Mouse (Mus musculus) heart, postnatal 10 days (tissue): ENCODE measurements around the gene Tmem88b. TPM values are rescaled to one million over a fixed set of nuclear protein-coding genes. Genes with fewer than 3 reads are reported as not detected.
"Not testable (repeated sequence)": the region's sequence is repeated elsewhere in the genome, so short reads cannot be mapped to it uniquely, and the experiment has no call there.

ENCODE experiments used
- DNase-seq, 2 experiments: peaks; one replicate each; pipeline ENCODE4 v3.0.0; 2021
- intact Hi-C: fragments of 180-260 bp; cut with DNase I; formaldehyde crosslinking; loops from one replicate; pipeline ENCODE4 v1.15.1; 2025
- total RNA-seq, 2 experiments: library from RNA; stranded (reverse); gene quantifications; 2 replicates each; pipeline ENCODE4 v1.2.3; 2021

Tmem88b gene
- total RNA-seq, 2 experiments from 2014 or later: 2.0 to 2.3 TPM

DNA sequence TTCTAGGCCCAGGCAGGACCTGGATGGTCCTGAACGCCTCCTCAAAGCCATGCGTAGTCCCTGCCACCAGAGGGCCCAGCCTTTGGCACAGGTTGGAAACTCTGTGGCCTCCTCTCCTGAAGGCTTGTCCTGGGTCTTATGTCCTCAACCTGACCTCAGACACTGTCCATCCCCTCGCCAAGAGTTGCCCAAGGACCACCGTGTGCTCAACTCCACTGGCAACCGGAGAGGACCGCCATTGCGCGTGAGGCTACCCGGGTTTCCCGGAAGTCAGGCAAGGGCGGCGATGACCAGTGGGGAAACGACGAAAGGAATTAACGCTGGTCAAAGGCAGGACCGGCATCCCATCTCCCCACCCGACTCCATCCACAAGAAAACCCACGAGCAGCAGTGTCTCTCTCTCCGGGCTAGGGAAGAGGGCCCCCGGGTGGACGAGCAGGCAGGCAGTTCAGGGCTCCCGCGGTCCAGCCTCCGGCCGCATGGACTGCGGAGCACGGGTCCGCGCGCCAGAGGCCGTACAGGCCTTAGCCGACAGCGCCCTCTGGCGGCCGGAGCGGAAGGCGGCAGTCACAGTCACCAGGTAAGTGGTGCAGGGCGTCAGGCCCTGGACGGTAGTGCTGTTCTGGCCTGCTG, 15.7 kb downstream of the Tmem88b start:
- intact Hi-C loops: loop anchor here (1.0 to 10.0 kb wide), 3 partner anchors 14 to 285 kb away; no protein-coding TSS in a partner anchor
- peak; percentile 93 to 94 for DNase-seq

DNA sequence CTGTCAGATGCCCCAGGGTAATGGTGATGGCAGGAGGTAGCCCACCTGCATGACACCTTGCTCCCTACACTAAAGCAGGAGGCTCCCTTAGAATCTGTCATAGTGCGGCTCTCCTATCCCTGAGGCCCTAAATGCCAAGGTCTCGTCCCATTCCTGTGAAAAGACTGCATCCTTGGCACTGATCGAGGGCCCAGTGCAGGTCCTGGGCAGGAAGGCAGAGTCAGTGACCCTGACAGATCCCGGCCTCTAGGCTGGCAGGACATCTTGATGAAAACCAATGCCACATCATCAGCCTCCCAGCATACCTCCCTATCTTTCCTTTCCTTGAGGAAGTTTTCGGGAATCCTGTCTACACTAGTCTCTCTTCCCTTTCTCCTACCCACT, 16.2 kb downstream of the Tmem88b start:
- no peak for DNase-seq
- intact Hi-C loops: loop anchor here (1.0 kb wide), 1 partner anchor 15 kb away; no protein-coding TSS in a partner anchor

DNA sequence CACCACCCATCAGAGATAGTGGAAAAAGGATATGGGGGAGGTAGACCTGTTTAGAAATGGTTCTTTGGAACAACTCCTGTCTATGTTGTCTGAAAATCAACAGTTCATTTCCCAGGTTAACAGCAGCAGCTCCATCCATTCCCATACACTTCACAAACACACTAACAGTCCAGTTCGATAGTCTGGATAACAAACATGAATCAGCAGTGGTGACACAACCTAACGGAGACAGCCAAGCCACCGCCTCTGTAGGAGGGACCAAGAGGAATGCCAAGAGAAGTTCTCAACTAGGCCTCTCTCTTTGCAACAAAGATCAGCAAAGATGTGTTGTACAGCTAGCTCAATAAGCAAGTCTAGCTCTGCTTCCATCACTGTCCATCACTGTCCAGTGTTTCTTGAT, 23.3 kb downstream of the Tmem88b start:
- intact Hi-C loops: no loop called here
- DNase-seq: no peak

- intact Hi-C loops: no loop called here
- DNase-seq: peak in 1 of 2 experiments; percentile 31
These were observed 24.1 kb downstream of the Tmem88b start for GRCm38 (mm10) chr4:155761356-155762099.

DNA sequence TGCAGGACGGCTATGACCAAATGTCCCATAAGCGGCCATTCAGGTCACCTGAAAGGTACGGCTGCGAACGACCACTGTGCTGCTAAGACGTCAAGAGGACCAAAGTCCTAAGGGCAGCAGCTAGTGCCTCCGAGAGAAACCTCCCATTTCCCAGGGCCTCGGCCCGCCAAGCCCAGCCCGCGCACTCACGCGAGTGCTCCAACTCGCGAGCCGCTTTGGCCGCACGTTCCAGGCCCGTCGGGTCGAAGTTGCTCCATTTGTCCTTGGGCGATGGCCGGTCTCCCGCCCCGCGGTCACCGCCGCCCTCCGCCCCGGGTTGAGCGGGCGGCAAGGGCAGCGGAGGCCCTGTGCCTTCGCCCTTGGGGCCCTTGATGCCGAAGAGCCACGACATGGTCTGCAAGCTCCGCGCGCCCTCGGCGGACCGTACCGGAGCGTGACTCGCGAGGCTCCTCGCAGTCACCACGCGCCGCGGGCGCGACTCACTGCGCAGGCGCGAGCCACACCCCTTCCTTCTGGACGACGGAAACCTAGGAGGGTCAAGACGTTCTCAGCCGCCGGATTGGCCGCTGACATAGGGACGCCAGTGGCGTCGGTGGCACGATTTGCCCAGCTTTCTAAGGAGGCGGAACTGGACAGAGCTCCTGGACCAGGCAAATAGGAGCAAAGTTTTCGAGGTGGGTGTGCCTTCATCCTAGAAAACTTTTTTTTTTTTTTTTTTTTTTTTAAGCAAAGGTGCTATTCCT, 24.9 kb downstream of the Tmem88b start, which contains the start of gene Atad3a:
Gene Atad3a (minus strand): TSS at position 481 of the 743 bp plus-strand sequence.
- intact Hi-C loops: no loop called here
- peak; percentile 98 for DNase-seq

DNA sequence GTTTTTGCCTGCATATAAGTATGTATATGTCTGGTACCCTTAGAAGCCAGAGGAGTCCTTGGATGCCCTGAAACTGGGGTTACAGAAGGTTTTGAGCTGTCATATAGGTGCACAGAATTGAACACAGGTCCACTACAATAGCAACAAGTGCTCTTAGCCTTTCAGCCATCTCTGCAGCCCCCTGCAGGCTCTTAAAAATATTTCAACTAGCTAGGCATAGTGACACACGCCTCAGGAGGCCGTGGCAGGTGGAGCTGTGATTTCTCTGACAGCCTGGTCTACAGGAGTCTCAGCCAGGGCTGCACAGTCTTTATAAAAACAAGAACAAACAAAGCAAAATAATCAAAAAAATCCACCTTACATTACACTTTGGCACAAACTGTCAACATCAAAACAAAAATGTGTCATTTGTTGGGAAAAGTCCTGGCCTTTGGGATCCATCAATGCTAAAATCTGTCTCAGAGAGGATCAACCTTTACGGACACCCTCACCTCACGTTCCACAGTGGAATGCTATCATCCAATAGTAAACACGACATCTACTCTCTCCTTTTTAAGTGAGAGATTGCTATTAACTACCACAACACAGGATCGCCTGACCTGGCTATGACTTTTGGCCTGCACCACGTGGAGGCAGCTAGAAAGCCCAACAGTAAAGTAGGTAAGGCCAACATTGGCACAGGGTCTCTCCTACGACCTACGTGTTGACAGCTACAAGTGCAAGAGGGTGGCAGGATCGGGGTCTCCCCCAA, 25.6 kb downstream of the Tmem88b start:
- intact Hi-C loops: no loop called here

DNA sequence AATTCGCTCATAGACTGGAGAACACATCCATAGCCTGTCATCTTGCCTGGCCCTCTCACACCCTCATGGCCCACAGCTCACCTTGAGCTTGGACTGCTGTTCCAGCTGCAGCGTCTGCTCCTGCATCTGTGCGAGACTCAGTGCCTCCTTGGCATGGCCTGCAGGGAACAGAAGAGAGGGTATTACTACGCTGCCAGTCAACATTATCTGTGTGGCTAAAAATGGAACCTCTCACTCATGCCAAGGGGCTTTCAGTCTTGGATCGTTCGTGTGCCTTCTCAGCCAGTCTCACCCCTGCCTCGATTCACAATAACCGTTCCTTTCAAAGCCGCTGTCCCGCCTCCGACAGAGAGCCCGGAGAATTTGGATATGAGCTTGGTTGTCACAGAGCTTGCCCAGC, 28.7 kb downstream of the Tmem88b start:
- intact Hi-C loops: no loop called here
- DNase-seq: peak; percentile 43 to 58

More for the DNA sequence above, 25.6 kb downstream of the Tmem88b start:
- peak; percentile 48 to 55 for DNase-seq

GRCm38 (mm10) chr4:155746575-155747490, 38.8 kb downstream of the Tmem88b start:
- no peak for DNase-seq
- intact Hi-C loops: no loop called here

GRCm38 (mm10) chr4:155746036-155746548, 39.6 kb downstream of the Tmem88b start:
- intact Hi-C loops: no loop called here

GRCm38 (mm10) chr4:155745136-155745535, 40.5 kb downstream of the Tmem88b start:
- intact Hi-C loops: no loop called here
- no peak for DNase-seq

More at GRCm38 (mm10) chr4:155746036-155746548, 39.6 kb downstream of the Tmem88b start:
- no peak for DNase-seq

- intact Hi-C loops: no loop called here
- no peak for DNase-seq
These were observed 41.2 kb downstream of the Tmem88b start for GRCm38 (mm10) chr4:155744474-155744873.

DNA sequence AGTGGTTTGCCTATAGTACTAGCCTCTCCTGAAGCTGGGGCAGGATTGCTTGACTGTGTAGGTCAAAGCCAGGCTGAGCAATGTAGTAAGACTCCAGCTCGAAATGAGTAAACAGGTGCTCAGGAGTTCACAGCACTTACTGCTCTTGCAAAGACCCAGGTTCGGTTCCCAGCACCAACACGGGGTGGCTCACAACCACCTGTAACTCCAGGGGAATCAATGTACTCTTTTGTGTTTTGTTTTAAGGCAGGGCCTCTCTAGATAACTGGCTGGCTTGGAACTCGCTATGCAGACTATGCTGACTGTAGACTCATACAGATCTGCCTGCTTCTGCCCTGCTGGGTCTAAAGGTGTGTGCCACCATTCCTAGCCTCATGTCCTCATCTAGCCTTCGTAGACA, 43.0 kb downstream of the Tmem88b start:
- intact Hi-C loops: loop anchor here (2.0 kb wide), 1 partner anchor 20 kb away; no protein-coding TSS in a partner anchor
- DNase-seq: no peak

- intact Hi-C loops, DNase-seq: not testable (repeated sequence)
These were observed 45.0 kb downstream of the Tmem88b start for GRCm38 (mm10) chr4:155740681-155741080.

- DNase-seq: peak; percentile 61 to 66
These were observed 45.7 kb downstream of the Tmem88b start for GRCm38 (mm10) chr4:155739741-155740636.

GRCm38 (mm10) chr4:155739152-155739551, 46.5 kb downstream of the Tmem88b start:
- DNase-seq: no peak
- intact Hi-C loops: no loop called here

More at GRCm38 (mm10) chr4:155739741-155740636, 45.7 kb downstream of the Tmem88b start:
- intact Hi-C loops: no loop called here

DNA sequence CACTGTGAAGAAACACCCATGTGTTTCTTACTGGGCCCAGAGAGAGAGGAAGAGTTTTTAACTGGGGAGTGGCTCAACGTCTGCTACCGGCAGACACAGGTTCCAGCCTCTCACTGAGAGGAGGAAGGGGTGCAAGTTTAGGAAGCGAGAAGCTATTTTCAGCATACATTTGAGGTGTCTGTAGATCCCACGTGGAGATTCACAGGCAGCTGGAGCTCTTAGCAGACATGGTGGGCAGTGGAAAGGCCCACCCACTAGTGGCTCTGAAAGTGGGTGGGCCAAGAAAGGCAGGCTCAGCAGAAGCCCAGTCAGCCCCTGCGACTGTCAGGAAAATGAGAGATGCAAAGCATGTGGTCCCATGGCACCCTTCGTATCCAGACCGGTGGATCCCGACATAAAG, 47.4 kb downstream of the Tmem88b start:
- DNase-seq: no peak
- intact Hi-C loops: no loop called here

DNA sequence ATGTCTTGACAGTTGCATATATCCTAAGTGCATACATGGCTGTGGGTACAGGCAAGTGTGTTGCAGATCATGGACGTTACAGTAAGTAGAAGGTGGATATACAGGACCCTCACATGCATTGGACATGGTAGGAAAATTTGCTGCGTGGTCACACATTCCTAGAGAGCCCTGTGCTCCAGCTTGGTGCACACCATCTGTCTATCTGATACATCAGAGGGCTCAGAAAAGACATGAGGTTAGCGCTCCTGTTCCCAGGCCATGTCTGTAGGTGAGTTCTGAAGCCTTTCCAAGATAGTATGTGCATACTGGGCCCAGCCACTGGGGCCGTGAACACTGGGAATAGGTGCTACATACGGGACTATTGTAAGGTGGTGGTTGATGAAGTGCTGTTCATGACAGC, 49.3 kb downstream of the Tmem88b start:
- no peak for DNase-seq
- intact Hi-C loops: no loop called here

DNA sequence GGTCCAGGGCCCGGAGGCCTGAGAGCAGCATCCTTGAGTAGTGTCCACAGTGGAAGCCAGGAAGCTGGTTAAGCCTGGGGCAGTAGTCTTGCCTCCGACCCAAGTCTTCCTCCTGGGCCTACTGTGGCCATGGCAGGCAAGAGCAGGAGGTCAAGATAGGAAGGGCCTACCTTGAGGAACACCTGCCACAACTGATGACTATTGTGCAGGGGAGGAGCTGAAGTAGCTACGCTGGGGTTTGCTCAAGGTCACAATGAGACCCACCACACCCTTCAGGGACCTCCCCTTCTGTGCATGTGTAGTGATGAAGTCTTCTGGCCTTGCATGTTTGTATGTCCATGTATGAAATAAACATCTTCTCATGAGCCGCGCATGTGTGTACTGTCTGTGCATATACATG, 49.9 kb downstream of the Tmem88b start:
- intact Hi-C loops: no loop called here
- DNase-seq: no peak
